Mouse (Mus musculus): ENCODE data around the gene Zfp810. TPM values are rescaled to one million over a fixed set of nuclear protein-coding genes. Genes with fewer than 3 reads are reported as not detected.
A peak's percentile ranks its signal among the peaks of the same experiment; 100 is the strongest.

Zfp810 gene
- polyA plus RNA-seq, 1 experiment = 8.4 TPM

DNA sequence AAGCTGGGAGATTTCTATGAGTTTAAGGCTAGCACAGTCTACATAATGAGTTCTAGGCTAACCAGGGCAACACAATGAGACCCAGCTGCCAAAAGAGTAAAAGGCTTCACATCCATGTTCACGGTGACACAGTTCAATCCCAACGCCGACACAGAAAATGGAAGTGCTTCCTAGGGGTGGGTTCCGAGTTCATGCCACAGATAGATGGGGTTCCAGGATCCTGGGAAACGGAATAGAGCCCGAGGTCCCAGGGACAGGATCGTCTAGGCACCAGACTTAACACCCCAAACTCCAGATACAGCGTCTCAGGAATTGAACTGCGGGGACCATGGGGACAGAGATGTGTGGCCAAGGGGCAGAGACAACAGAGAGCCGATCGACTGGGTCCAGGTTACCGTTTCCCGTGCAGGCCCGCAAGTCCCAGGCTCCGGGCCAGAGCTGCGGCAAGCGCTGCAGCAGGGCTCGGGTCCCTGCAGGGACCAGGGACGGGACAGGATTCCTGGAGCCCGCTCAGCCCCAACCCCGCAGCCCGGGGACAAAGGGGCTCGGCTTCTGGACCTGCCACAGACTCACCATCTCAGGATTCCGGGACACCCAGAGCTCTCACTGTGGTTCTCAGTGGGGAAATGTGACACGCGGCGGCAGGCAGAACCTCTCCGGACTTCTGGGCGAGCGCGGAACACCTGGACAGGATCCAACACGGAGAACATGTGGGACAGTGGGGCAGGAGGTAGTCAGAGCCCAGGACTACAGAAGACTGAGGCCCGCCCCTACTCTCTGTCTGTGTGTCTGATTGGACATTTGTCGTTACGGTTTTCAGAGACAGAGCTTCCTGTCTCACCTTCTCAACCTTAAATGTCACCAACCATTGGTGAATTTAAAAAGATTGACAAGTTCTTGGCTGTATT is 48.0 kb downstream of the Zfp810 start, which contains the start of gene Zfp599:
Gene Zfp599 (minus strand): TSS at position 712 of the 908 bp plus-strand sequence.
- no peak for TF ChIP-seq EP300 (IDR thresholded peaks at IDR 0.05; ENCODE audit: insufficient read depth, low read depth, low read length)
- TF ChIP-seq POLR2A (IDR thresholded peaks at IDR 0.05; ENCODE audit: insufficient read depth, low read length) = peak; percentile 91
- TF ChIP-seq CTCF (IDR thresholded peaks at IDR 0.05; ENCODE audit: low read depth, low read length) = no peak
- Histone ChIP-seq H3K9ac (ENCODE audit: low read depth, poor library complexity, severe bottlenecking) (peak within 1 kb of the TSS; percentile 90), H3K27ac (ENCODE audit: insufficient read depth, low read length) (no peak within 1 kb of the TSS), H3K36me3 (ENCODE audit: control insufficient read depth, insufficient read depth, low read length, poor library complexity, severe bottlenecking) (peaks cover 25% of the 10 kb centered on the region), H3K4me3 (ENCODE audit: low read depth, low read length) (peak within 1 kb of the TSS; percentile 86), H3K4me1 (ENCODE audit: control insufficient read depth, insufficient read depth, low read length) (no peaks in the 10 kb centered on the region), H3K27me3 (ENCODE audit: control insufficient read depth, insufficient read depth, low read length, poor library complexity, severe bottlenecking) (no peaks in the 10 kb centered on the region), H3K9me3 (replicated peaks; ENCODE audit: control insufficient read depth, insufficient read depth, low read length, poor library complexity, severe bottlenecking) (no peaks in the 10 kb centered on the region)

DNA sequence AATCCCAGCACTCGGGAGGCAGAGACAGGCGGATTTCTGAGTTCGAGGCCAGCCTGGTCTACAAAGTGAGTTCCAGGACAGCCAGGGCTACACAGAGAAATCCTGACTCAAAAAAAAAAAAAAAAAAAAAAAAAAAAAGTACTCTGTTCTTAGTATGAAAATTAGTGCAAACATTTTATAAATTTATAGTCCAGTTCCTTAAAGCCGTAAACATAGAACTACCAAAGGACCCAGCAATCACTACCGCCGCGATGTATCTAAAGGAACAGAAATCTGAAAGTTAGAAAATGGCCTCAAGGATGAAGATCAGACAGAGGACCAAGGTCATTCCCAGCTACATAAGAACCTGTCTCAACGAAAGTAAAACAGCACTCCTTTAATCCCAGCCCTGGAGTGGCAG is 48.7 kb downstream of the Zfp810 start:
- Histone ChIP-seq H3K4me3 (ENCODE audit: low read depth, low read length) (peak overlapping the region; percentile 86), H3K36me3 (ENCODE audit: control insufficient read depth, insufficient read depth, low read length, poor library complexity, severe bottlenecking) (peaks cover 28% of the 10 kb centered on the region), H3K9me3 (replicated peaks; ENCODE audit: control insufficient read depth, insufficient read depth, low read length, poor library complexity, severe bottlenecking) (0 out of 2 replicates have a peak, but pooled peaks cover under 1% of the 10 kb centered on the region), H3K4me1 (ENCODE audit: control insufficient read depth, insufficient read depth, low read length) (no peaks in the 10 kb centered on the region), H3K27me3 (ENCODE audit: control insufficient read depth, insufficient read depth, low read length, poor library complexity, severe bottlenecking) (no peaks in the 10 kb centered on the region), H3K9ac (ENCODE audit: low read depth, poor library complexity, severe bottlenecking) (peak overlapping the region; percentile 90), H3K27ac (ENCODE audit: insufficient read depth, low read length) (no peak overlapping the region)
- TF ChIP-seq EP300 (IDR thresholded peaks at IDR 0.05; ENCODE audit: insufficient read depth, low read depth, low read length) = no peak
- no peak for TF ChIP-seq POLR2A (IDR thresholded peaks at IDR 0.05; ENCODE audit: insufficient read depth, low read length)
- TF ChIP-seq CTCF (IDR thresholded peaks at IDR 0.05; ENCODE audit: low read depth, low read length) = no peak

DNA sequence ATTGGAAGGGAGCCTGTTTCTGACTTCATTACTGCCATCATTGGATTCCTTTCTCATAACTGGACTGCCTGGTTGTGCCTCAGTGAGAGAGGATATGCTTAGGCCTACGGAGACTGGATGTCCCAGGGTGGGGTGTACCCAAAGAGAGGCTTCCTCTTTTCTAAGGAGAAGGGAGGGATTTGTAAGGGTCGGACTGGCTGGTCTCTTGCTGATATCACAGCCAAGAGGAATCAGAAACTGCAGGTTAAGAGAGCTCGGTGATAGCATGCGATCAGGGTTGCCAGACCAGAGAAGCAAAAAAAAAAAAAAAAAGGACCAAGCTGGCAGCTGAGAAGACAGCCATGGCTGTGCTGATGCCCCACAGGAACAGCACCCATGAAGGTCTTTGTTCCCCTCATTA is 50.9 kb downstream of the Zfp810 start:
- no peak overlapping the region for H3K27ac ChIP-seq (ENCODE audit: insufficient read depth, low read length)
- H3K9me3 ChIP-seq (replicated peaks; ENCODE audit: control insufficient read depth, insufficient read depth, low read length, poor library complexity, severe bottlenecking) = peaks cover 6% of the 10 kb centered on the region; the same call in 1 of the 2 replicates
- H3K36me3 ChIP-seq (ENCODE audit: control insufficient read depth, insufficient read depth, low read length, poor library complexity, severe bottlenecking) = peaks cover 46% of the 10 kb centered on the region
- H3K4me3 ChIP-seq (ENCODE audit: low read depth, low read length) = no peak overlapping the region
- no peaks in the 10 kb centered on the region for H3K27me3 ChIP-seq (ENCODE audit: control insufficient read depth, insufficient read depth, low read length, poor library complexity, severe bottlenecking)
- TF ChIP-seq CTCF (IDR thresholded peaks at IDR 0.05; ENCODE audit: low read depth, low read length) (no peak), POLR2A (IDR thresholded peaks at IDR 0.05; ENCODE audit: insufficient read depth, low read length) (no peak), EP300 (IDR thresholded peaks at IDR 0.05; ENCODE audit: insufficient read depth, low read depth, low read length) (no peak)
- H3K4me1 ChIP-seq (ENCODE audit: control insufficient read depth, insufficient read depth, low read length) = no peaks in the 10 kb centered on the region
- H3K9ac ChIP-seq (ENCODE audit: low read depth, poor library complexity, severe bottlenecking) = no peak overlapping the region

DNA sequence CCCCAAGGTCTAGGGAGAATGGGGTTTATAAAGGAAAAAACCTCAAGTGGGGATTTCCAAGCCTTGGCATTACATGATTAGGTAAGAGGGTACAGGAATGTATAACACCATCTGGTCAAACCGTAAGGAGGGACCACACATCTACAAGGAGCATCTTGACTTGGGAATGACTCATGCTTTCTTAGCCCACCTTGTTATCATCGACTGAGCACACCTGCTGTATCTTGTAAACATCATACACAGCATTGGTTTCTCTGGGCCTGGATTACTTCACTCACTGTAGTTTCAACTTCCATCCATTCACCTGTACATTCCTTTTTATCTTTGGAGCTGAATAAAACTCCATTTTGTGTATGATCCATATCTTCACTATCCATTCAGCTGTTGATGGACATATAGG is 63.2 kb downstream of the Zfp810 start:
- no peak overlapping the region for H3K9ac ChIP-seq (ENCODE audit: low read depth, poor library complexity, severe bottlenecking)
- no peaks in the 10 kb centered on the region for H3K4me1 ChIP-seq (ENCODE audit: control insufficient read depth, insufficient read depth, low read length)
- TF ChIP-seq EP300 (IDR thresholded peaks at IDR 0.05; ENCODE audit: insufficient read depth, low read depth, low read length) (no peak), POLR2A (IDR thresholded peaks at IDR 0.05; ENCODE audit: insufficient read depth, low read length) (no peak), CTCF (IDR thresholded peaks at IDR 0.05; ENCODE audit: low read depth, low read length) (no peak)
- no peaks in the 10 kb centered on the region for H3K27me3 ChIP-seq (ENCODE audit: control insufficient read depth, insufficient read depth, low read length, poor library complexity, severe bottlenecking)
- H3K36me3 ChIP-seq (ENCODE audit: control insufficient read depth, insufficient read depth, low read length, poor library complexity, severe bottlenecking) = peaks cover 21% of the 10 kb centered on the region
- no peak overlapping the region for H3K27ac ChIP-seq (ENCODE audit: insufficient read depth, low read length)
- H3K9me3 ChIP-seq (replicated peaks; ENCODE audit: control insufficient read depth, insufficient read depth, low read length, poor library complexity, severe bottlenecking) = peaks cover 16% of the 10 kb centered on the region
- no peak overlapping the region for H3K4me3 ChIP-seq (ENCODE audit: low read depth, low read length)

DNA sequence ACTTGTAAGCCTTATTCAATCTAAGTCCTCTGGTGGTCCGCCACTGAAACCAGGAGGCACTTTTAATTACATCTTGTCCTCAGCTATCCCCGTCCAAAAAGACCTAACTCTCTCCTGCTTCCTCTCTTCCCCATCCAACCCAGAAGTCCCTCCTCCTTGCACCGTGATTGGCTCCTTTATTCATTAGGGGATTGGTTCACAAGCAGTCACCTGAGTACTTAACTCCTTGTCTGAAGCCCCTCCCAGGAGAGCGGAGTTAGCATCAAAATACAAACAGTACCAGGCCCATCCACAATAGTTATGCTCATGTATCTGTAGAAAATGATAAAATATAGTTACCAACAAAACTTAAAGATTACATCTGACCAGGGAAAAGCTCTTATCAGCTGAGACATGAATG is 67.4 kb downstream of the Zfp810 start:
- Histone ChIP-seq H3K27me3 (ENCODE audit: control insufficient read depth, insufficient read depth, low read length, poor library complexity, severe bottlenecking) (no peaks in the 10 kb centered on the region), H3K4me3 (ENCODE audit: low read depth, low read length) (peak overlapping the region; percentile 50), H3K36me3 (ENCODE audit: control insufficient read depth, insufficient read depth, low read length, poor library complexity, severe bottlenecking) (peaks cover 39% of the 10 kb centered on the region), H3K27ac (ENCODE audit: insufficient read depth, low read length) (peak overlapping the region; percentile 5; the same call in 1 of the 2 replicates), H3K9ac (ENCODE audit: low read depth, poor library complexity, severe bottlenecking) (peak overlapping the region; percentile 24; the same call in 1 of the 2 replicates), H3K4me1 (ENCODE audit: control insufficient read depth, insufficient read depth, low read length) (no peaks in the 10 kb centered on the region), H3K9me3 (replicated peaks; ENCODE audit: control insufficient read depth, insufficient read depth, low read length, poor library complexity, severe bottlenecking) (peaks cover 9% of the 10 kb centered on the region; the same call in 1 of the 2 replicates)
- TF ChIP-seq POLR2A (IDR thresholded peaks at IDR 0.05; ENCODE audit: insufficient read depth, low read length) (no peak), EP300 (IDR thresholded peaks at IDR 0.05; ENCODE audit: insufficient read depth, low read depth, low read length) (no peak), CTCF (IDR thresholded peaks at IDR 0.05; ENCODE audit: low read depth, low read length) (no peak)

DNA sequence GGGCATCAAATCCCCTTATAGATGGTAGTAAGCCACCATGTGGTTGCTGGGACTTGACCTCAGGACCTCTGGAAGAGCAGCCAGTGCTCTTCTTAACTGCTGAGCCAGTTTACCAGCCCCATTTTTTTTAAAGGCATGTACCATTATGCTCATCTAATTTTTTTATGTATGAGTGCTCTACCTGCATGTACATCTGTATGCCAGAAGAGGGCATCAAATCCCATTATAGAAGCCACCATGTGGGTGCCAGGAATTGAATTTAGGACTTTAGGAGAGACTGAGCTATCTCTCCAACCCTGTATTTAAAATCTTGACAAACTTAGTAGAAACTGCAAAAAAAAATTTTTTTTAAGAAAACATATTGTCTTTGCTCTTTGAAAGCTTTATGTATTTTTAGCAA is 76.9 kb downstream of the Zfp810 start:
- no peaks in the 10 kb centered on the region for H3K27me3 ChIP-seq (ENCODE audit: control insufficient read depth, insufficient read depth, low read length, poor library complexity, severe bottlenecking)
- H3K27ac ChIP-seq (ENCODE audit: insufficient read depth, low read length) = no peak overlapping the region
- H3K9ac ChIP-seq (ENCODE audit: low read depth, poor library complexity, severe bottlenecking) = no peak overlapping the region
- TF ChIP-seq EP300 (IDR thresholded peaks at IDR 0.05; ENCODE audit: insufficient read depth, low read depth, low read length) (no peak), CTCF (IDR thresholded peaks at IDR 0.05; ENCODE audit: low read depth, low read length) (no peak), POLR2A (IDR thresholded peaks at IDR 0.05; ENCODE audit: insufficient read depth, low read length) (no peak)
- no peak overlapping the region for H3K4me3 ChIP-seq (ENCODE audit: low read depth, low read length)
- H3K9me3 ChIP-seq (replicated peaks; ENCODE audit: control insufficient read depth, insufficient read depth, low read length, poor library complexity, severe bottlenecking) = peaks cover 4% of the 10 kb centered on the region
- H3K36me3 ChIP-seq (ENCODE audit: control insufficient read depth, insufficient read depth, low read length, poor library complexity, severe bottlenecking) = peaks cover 4% of the 10 kb centered on the region
- no peaks in the 10 kb centered on the region for H3K4me1 ChIP-seq (ENCODE audit: control insufficient read depth, insufficient read depth, low read length)
